Mouse (Mus musculus) lung, embryonic 14.5 days (tissue): Measurements from ENCODE around the gene Ntm. TPM values are rescaled to one million over a fixed set of nuclear protein-coding genes. Genes with fewer than 3 reads are reported as not detected.

Experiments used
- ATAC-seq: fragments of 200-750 bp; cut with Nextera tagmentation; 2 replicates; pipeline ENCODE4 v1.8.0; 2017; ENCODE audit warnings: mild to moderate bottlenecking, moderate TSS enrichment, moderate library complexity; ENCODE audit not compliant: insufficient read depth
- DNase-seq: peaks from one replicate; pipeline ENCODE4 v3.0.0-alpha.2; 2015
- H3K27ac ChIP-seq: fragments of 300-500 bp; sonication (generic); 2 replicates; pipeline ENCODE4 v1.5.1; 2014; ENCODE audit warnings: low read depth, mild to moderate bottlenecking, moderate library complexity
- H3K27me3 ChIP-seq: fragments of 300-500 bp; sonication (generic); 2 replicates; pipeline ENCODE4 v1.6.1; 2014; ENCODE audit warnings: low read length, control low read depth; ENCODE audit not compliant: insufficient read depth
- H3K36me3 ChIP-seq: fragments of 300-500 bp; sonication (generic); 2 replicates; pipeline ENCODE4 v1.6.1; 2014; ENCODE audit warnings: control low read depth; ENCODE audit not compliant: insufficient read depth
- H3K4me1 ChIP-seq: fragments of 300-500 bp; sonication (generic); 2 replicates; pipeline ENCODE4 v1.6.1; 2014; ENCODE audit warnings: antibody characterized with exemption, control low read depth; ENCODE audit not compliant: insufficient read depth
- H3K4me2 ChIP-seq: fragments of 300-500 bp; sonication (generic); 2 replicates; pipeline ENCODE4 v1.6.1; 2014; ENCODE audit warnings: mild to moderate bottlenecking
- H3K4me3 ChIP-seq: fragments of 300-500 bp; sonication (generic); 2 replicates; pipeline ENCODE4 v1.5.1; 2014; ENCODE audit warnings: low read depth, low read length
- H3K9ac ChIP-seq: fragments of 300-500 bp; sonication (generic); 2 replicates; pipeline ENCODE4 v1.6.1; 2014
- H3K9me3 ChIP-seq: fragments of 300-500 bp; sonication (generic); 2 replicates; pipeline ENCODE4 v1.6.1; 2016; ENCODE audit warnings: low read depth, low read length, control low read depth
- CTCF ChIP-seq: IDR thresholded peaks from 2 replicates; pipeline ENCODE4 v1.5.1; 2016; ENCODE audit warnings: antibody characterized with exemption, low read depth
- WGBS: fragments of 180-500 bp; shearing (Covaris S2); extraction: QIAGEN DNeasy Blood & Tissue Kit; methylation state at CpG from one replicate; pipeline ENCODE4 v1.1.7; 2014; 5-methylcytosine and 5-hydroxymethylcytosine counted together
- polyA plus RNA-seq: library from polyadenylated mRNA; unstranded; fragments of >200 nt; fragmentation: Nextera tagmentation; extraction: Ambion mirVana; gene quantifications from 2 replicates; pipeline ENCODE4 v1.2.1, GENCODE M21; 2014

Ntm gene
- polyA plus RNA-seq, 1 experiment from 2014 or later = 22.1 TPM

GRCm38 (mm10) chr9:29825236-29825635 is 137.7 kb downstream of the Ntm start:
- no peak for ATAC-seq
- H3K4me2 ChIP-seq = no peak overlapping the region
- WGBS = 81% methylated on average over 5 of the region's 5 CpGs
- no peaks in the 10 kb centered on the region for H3K9me3 ChIP-seq
- no peak for DNase-seq
- H3K4me3 ChIP-seq = no peak overlapping the region
- no peak overlapping the region for H3K9ac ChIP-seq
- H3K27ac ChIP-seq = no peak overlapping the region
- H3K27me3 ChIP-seq = no peaks in the 10 kb centered on the region
- no peaks in the 10 kb centered on the region for H3K36me3 ChIP-seq
- no peaks in the 10 kb centered on the region for H3K4me1 ChIP-seq
- no peak for TF ChIP-seq CTCF

- no peaks in the 10 kb centered on the region for H3K36me3 ChIP-seq
- no peak overlapping the region for H3K9ac ChIP-seq
- no peaks in the 10 kb centered on the region for H3K9me3 ChIP-seq
- ATAC-seq (no peak), DNase-seq (no peak)
- WGBS = 77% methylated on average over 4 of the region's 4 CpGs
- no peak for TF ChIP-seq CTCF
- no peak overlapping the region for H3K4me3 ChIP-seq
- no peak overlapping the region for H3K27ac ChIP-seq
- H3K4me2 ChIP-seq = no peak overlapping the region
- H3K27me3 ChIP-seq = no peaks in the 10 kb centered on the region
- no peaks in the 10 kb centered on the region for H3K4me1 ChIP-seq
Observed at GRCm38 (mm10) chr9:29823716-29824115, 139.2 kb downstream of the Ntm start.

- no peak for ATAC-seq
- WGBS = 80% methylated on average over 5 of the region's 5 CpGs
- no peak for DNase-seq
- Histone ChIP-seq H3K4me2 (no peak overlapping the region), H3K9ac (no peak overlapping the region), H3K4me3 (no peak overlapping the region), H3K4me1 (no peaks in the 10 kb centered on the region), H3K27me3 (no peaks in the 10 kb centered on the region), H3K9me3 (no peaks in the 10 kb centered on the region), H3K27ac (no peak overlapping the region), H3K36me3 (no peaks in the 10 kb centered on the region)
- no peak for TF ChIP-seq CTCF
Observed at GRCm38 (mm10) chr9:29812685-29813084, 150.3 kb downstream of the Ntm start.

- Histone ChIP-seq H3K9ac (no peak overlapping the region), H3K4me2 (no peak overlapping the region), H3K4me3 (no peak overlapping the region), H3K4me1 (no peaks in the 10 kb centered on the region), H3K27me3 (no peaks in the 10 kb centered on the region; the same call in 1 of the 2 replicates), H3K27ac (no peak overlapping the region), H3K9me3 (no peaks in the 10 kb centered on the region), H3K36me3 (no peaks in the 10 kb centered on the region)
- ATAC-seq = no peak
- no peak for DNase-seq
- no peak for TF ChIP-seq CTCF
- 53% methylated on average over 3 of the region's 3 CpGs for WGBS
Observed at GRCm38 (mm10) chr9:29806790-29807189, 156.2 kb downstream of the Ntm start.

GRCm38 (mm10) chr9:29804483-29804882 is 158.5 kb downstream of the Ntm start:
- ATAC-seq = no peak
- 89% methylated on average over 9 of the region's 9 CpGs for WGBS

GRCm38 (mm10) chr9:29803738-29804285 is 159.1 kb downstream of the Ntm start:
- 57% methylated on average over 4 of the region's 4 CpGs for WGBS
- ATAC-seq = no peak
- no peaks in the 10 kb centered on the region; the same call in 1 of the 2 replicates for H3K27me3 ChIP-seq

More at GRCm38 (mm10) chr9:29804483-29804882, 158.5 kb downstream of the Ntm start:
- no peak for TF ChIP-seq CTCF
- Histone ChIP-seq H3K4me1 (no peaks in the 10 kb centered on the region), H3K36me3 (no peaks in the 10 kb centered on the region), H3K4me3 (no peak overlapping the region), H3K4me2 (no peak overlapping the region), H3K9me3 (no peaks in the 10 kb centered on the region), H3K27me3 (no peaks in the 10 kb centered on the region; the same call in 1 of the 2 replicates), H3K9ac (no peak overlapping the region), H3K27ac (no peak overlapping the region)
- DNase-seq = no peak

GRCm38 (mm10) chr9:29802990-29803737 is 159.8 kb downstream of the Ntm start:
- Histone ChIP-seq H3K27me3 (no peaks in the 10 kb centered on the region; the same call in 1 of the 2 replicates), H3K36me3 (no peaks in the 10 kb centered on the region), H3K27ac (no peak overlapping the region), H3K9ac (no peak overlapping the region), H3K4me1 (no peaks in the 10 kb centered on the region), H3K9me3 (no peaks in the 10 kb centered on the region), H3K4me3 (no peak overlapping the region), H3K4me2 (no peak overlapping the region)
- no peak for ATAC-seq
- 45% methylated on average over 12 of the region's 12 CpGs for WGBS
- no peak for DNase-seq
- no peak for TF ChIP-seq CTCF

More at GRCm38 (mm10) chr9:29803738-29804285, 159.1 kb downstream of the Ntm start:
- no peak overlapping the region for H3K9ac ChIP-seq
- H3K4me2 ChIP-seq = no peak overlapping the region
- H3K4me1 ChIP-seq = no peaks in the 10 kb centered on the region
- no peak for TF ChIP-seq CTCF
- no peak for DNase-seq
- H3K4me3 ChIP-seq = no peak overlapping the region
- no peaks in the 10 kb centered on the region for H3K9me3 ChIP-seq
- H3K36me3 ChIP-seq = no peaks in the 10 kb centered on the region
- no peak overlapping the region for H3K27ac ChIP-seq
